Mouse (Mus musculus) C2C12 (cell line): ENCODE results near the gene Nmrk1. TPM values are rescaled to one million over a fixed set of nuclear protein-coding genes. Genes with fewer than 3 reads are reported as not detected.

Source experiments
- H3K27me3 ChIP-seq: one replicate; pipeline ENCODE4 v1.6.1; 2011; ENCODE audit not compliant: control insufficient read depth, insufficient read depth, insufficient read length
- H3K36me3 ChIP-seq: one replicate; pipeline ENCODE4 v1.6.1; 2011; ENCODE audit not compliant: control insufficient read depth, insufficient read depth
- H3K4me3 ChIP-seq: one replicate; pipeline ENCODE4 v1.5.1; 2011; ENCODE audit warnings: mild to moderate bottlenecking, control low read depth; ENCODE audit not compliant: poor library complexity, insufficient read depth, severe bottlenecking
- H3K79me2 ChIP-seq: one replicate; pipeline ENCODE4 v1.6.1; 2011; ENCODE audit not compliant: control insufficient read depth, insufficient read depth
- H3K79me3 ChIP-seq: one replicate; pipeline ENCODE4 v1.6.1; 2011; ENCODE audit warnings: low read depth, control low read depth
- H3ac ChIP-seq: one replicate; pipeline ENCODE3; 2011; ENCODE audit warnings: low read depth; ENCODE audit not compliant: control insufficient read depth, insufficient read length
- CEBPB ChIP-seq: IDR thresholded peaks from one replicate; pipeline ENCODE4 v1.6.1; 2011; ENCODE audit warnings: low read depth, mild to moderate bottlenecking, control low read depth, moderate library complexity
- CTCF ChIP-seq: IDR thresholded peaks from one replicate; pipeline ENCODE4 v1.5.1; 2011; ENCODE audit not compliant: control insufficient read depth, insufficient read depth, insufficient read length
- FOSL1 ChIP-seq: IDR thresholded peaks from one replicate; pipeline ENCODE4 v1.8.0; 2011; ENCODE audit warnings: mild to moderate bottlenecking, low read length; ENCODE audit not compliant: poor library complexity, insufficient read depth, severe bottlenecking
- MAX ChIP-seq: IDR thresholded peaks from one replicate; pipeline ENCODE4 v1.6.1; 2011; ENCODE audit warnings: mild to moderate bottlenecking, control low read depth
- MYOD1 ChIP-seq: IDR thresholded peaks from one replicate; pipeline ENCODE4 v1.6.1; 2011; ENCODE audit warnings: low read depth; ENCODE audit not compliant: control insufficient read depth, insufficient read length
- MYOG ChIP-seq: IDR thresholded peaks from one replicate; pipeline ENCODE4 v1.6.1; 2011; ENCODE audit not compliant: control insufficient read depth, insufficient read length; ENCODE audit errors: extremely low read depth
- USF1 ChIP-seq: IDR thresholded peaks from one replicate; pipeline ENCODE4 v1.6.1; 2011; ENCODE audit warnings: low read depth, mild to moderate bottlenecking, control low read depth, moderate library complexity
- polyA plus RNA-seq: library from polyadenylated mRNA; unstranded; fragments of >200 nt; fragmentation: generic; extraction: Trizol; gene quantifications from one replicate; pipeline ENCODE4 v1.2.1, GENCODE M21; 2012; ENCODE audit warnings: missing spikeins

The Nmrk1 gene
- polyA plus RNA-seq, 1 experiment: 1.6 TPM

DNA sequence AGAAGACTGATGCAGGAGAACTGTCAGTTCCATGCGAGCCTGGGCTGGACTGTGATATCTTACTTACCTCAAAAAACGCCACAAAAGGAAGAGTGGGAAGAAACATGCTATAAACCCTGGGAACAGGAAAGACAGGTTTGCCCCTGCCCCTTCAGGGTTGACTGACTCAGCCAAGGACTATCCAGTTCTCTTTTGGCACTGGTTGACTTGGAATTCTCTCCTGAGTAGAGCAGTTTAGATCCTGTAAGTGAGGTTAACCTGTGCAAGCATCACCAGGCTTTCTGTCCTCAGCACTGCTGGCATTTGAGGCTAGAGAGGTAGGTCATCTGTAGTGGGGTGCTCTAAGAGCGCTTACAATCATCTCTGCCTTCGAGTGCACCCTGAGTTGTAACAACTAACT, 26.7 kb downstream of the Nmrk1 start:
- no peaks in the 10 kb centered on the region for H3K36me3 ChIP-seq
- no peaks in the 10 kb centered on the region for H3K79me2 ChIP-seq
- no peak overlapping the region for H3ac ChIP-seq
- H3K79me3 ChIP-seq: no peaks in the 10 kb centered on the region
- no peak overlapping the region for H3K4me3 ChIP-seq
- TF ChIP-seq USF1: no peak
- TF ChIP-seq MAX: no peak
- TF ChIP-seq FOSL1: no peak
- no peak for TF ChIP-seq CEBPB
- TF ChIP-seq CTCF: no peak
- no peak for TF ChIP-seq MYOD1
- TF ChIP-seq MYOG: no peak
- H3K27me3 ChIP-seq: no peaks in the 10 kb centered on the region

GRCm38 (mm10) chr19:18659349-18659748, 27.6 kb downstream of the Nmrk1 start:
- Histone ChIP-seq H3K79me2 (no peaks in the 10 kb centered on the region), H3K4me3 (no peak overlapping the region), H3K79me3 (no peaks in the 10 kb centered on the region), H3K36me3 (no peaks in the 10 kb centered on the region), H3ac (no peak overlapping the region), H3K27me3 (no peaks in the 10 kb centered on the region)
- TF ChIP-seq MYOG (no peak), CEBPB (no peak), CTCF (no peak), USF1 (no peak), MYOD1 (no peak)

- Histone ChIP-seq H3K4me3 (no peak overlapping the region), H3ac (no peak overlapping the region), H3K79me2 (no peaks in the 10 kb centered on the region), H3K36me3 (no peaks in the 10 kb centered on the region), H3K27me3 (no peaks in the 10 kb centered on the region), H3K79me3 (no peaks in the 10 kb centered on the region)
- TF ChIP-seq MAX: no peak
- TF ChIP-seq CEBPB: no peak
- TF ChIP-seq CTCF: no peak
- TF ChIP-seq MYOD1: no peak
- no peak for TF ChIP-seq USF1
- no peak for TF ChIP-seq FOSL1
- no peak for TF ChIP-seq MYOG
Measured at GRCm38 (mm10) chr19:18660466-18660865, 28.7 kb downstream of the Nmrk1 start.

DNA sequence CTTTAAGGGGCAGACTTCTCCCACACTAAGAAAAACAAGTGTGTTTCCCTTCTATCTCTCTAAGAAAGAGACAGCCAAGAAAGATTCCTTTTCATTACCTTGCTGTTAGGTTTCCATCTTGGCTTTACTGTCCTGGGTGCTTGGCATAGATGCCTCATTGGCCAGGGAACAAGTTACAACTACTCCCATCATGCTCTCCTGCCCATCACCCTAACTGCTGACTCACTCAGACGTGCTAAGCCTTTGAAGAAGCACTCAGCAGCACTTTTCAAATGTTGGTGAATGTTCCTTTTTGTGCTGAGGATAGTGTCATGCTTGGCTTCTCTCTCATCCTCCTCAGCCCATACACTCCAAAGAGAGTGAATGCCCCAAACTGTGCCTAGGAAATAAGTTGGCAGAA, 29.9 kb downstream of the Nmrk1 start:
- H3K36me3 ChIP-seq: no peaks in the 10 kb centered on the region
- TF ChIP-seq MYOD1: no peak
- TF ChIP-seq FOSL1: no peak
- TF ChIP-seq CTCF: no peak
- no peak for TF ChIP-seq MYOG
- TF ChIP-seq MAX: no peak
- TF ChIP-seq USF1: no peak
- TF ChIP-seq CEBPB: no peak
- H3K27me3 ChIP-seq: no peaks in the 10 kb centered on the region
- no peaks in the 10 kb centered on the region for H3K79me3 ChIP-seq
- H3K4me3 ChIP-seq: no peak overlapping the region
- H3K79me2 ChIP-seq: no peaks in the 10 kb centered on the region
- no peak overlapping the region for H3ac ChIP-seq

DNA sequence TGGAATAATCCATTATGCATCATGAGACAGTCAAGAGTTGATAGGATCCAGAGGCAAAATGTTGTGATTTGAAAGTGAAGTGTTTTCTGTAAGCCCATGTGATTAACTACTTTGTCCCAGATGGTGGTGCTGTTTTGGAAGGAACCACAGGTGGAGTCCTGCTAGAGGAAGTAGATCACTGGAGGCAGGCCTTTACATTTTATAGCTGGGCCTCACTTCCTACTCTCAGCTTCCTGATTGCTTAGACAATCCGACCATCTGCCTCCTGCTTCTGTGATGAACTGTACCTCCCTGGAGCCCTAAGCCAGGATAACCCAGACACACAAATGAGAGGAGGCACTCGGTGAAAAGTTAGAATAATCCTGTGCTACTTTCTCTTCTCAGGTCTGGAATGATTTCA, 32.2 kb downstream of the Nmrk1 start:
- Histone ChIP-seq H3ac (no peak overlapping the region), H3K79me3 (no peaks in the 10 kb centered on the region), H3K27me3 (no peaks in the 10 kb centered on the region), H3K36me3 (no peaks in the 10 kb centered on the region), H3K4me3 (no peak overlapping the region), H3K79me2 (no peaks in the 10 kb centered on the region)
- no peak for TF ChIP-seq CEBPB
- TF ChIP-seq FOSL1: no peak
- no peak for TF ChIP-seq MAX
- TF ChIP-seq MYOG: no peak
- TF ChIP-seq USF1: no peak
- no peak for TF ChIP-seq CTCF
- TF ChIP-seq MYOD1: no peak

DNA sequence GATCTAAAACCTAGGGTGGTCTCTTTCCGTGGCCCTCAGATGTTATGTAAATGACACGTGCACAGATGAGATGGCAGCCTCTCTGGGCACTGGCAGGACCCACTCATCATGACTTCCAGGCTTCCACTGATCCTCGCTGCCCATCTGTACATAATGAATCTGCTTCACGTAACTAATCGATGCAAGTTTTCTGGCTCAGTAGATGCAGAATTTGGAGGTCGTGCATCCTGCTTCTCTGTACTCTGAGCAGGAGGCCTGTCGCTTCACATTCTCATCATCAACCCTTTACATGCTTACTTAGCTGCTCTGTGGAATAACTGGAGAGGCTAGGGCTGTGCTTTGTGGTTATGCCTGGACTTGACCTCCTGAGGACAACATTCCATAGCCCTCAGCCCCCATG, 35.2 kb downstream of the Nmrk1 start:
- Histone ChIP-seq H3K36me3 (no peaks in the 10 kb centered on the region), H3K79me2 (peaks cover 11% of the 10 kb centered on the region), H3K27me3 (no peaks in the 10 kb centered on the region), H3ac (no peak overlapping the region), H3K79me3 (peaks cover 9% of the 10 kb centered on the region), H3K4me3 (no peak overlapping the region)
- TF ChIP-seq MYOD1: no peak
- no peak for TF ChIP-seq CTCF
- TF ChIP-seq FOSL1: no peak
- TF ChIP-seq CEBPB: no peak
- no peak for TF ChIP-seq MAX
- no peak for TF ChIP-seq MYOG
- TF ChIP-seq USF1: no peak
